Mouse (Mus musculus) lung, embryonic 14.5 days (tissue): ENCODE measurements around the gene Gstm3. TPM values are rescaled to one million over a fixed set of nuclear protein-coding genes. Genes with fewer than 3 reads are reported as not detected.
"Not testable (repeated sequence)": the region's sequence is repeated elsewhere in the genome, so short reads cannot be mapped to it uniquely, and the experiment has no call there.

Source experiments
- ATAC-seq: fragments of 200-750 bp; cut with Nextera tagmentation; 2 replicates; pipeline ENCODE4 v1.8.0; 2017; ENCODE audit warnings: mild to moderate bottlenecking, moderate TSS enrichment, moderate library complexity; ENCODE audit not compliant: insufficient read depth
- DNase-seq: peaks from one replicate; pipeline ENCODE4 v3.0.0-alpha.2; 2015
- H3K27ac ChIP-seq: fragments of 300-500 bp; sonication (generic); 2 replicates; pipeline ENCODE4 v1.5.1; 2014; ENCODE audit warnings: low read depth, mild to moderate bottlenecking, moderate library complexity
- H3K27me3 ChIP-seq: fragments of 300-500 bp; sonication (generic); 2 replicates; pipeline ENCODE4 v1.6.1; 2014; ENCODE audit warnings: low read length, control low read depth; ENCODE audit not compliant: insufficient read depth
- H3K36me3 ChIP-seq: fragments of 300-500 bp; sonication (generic); 2 replicates; pipeline ENCODE4 v1.6.1; 2014; ENCODE audit warnings: control low read depth; ENCODE audit not compliant: insufficient read depth
- H3K4me1 ChIP-seq: fragments of 300-500 bp; sonication (generic); 2 replicates; pipeline ENCODE4 v1.6.1; 2014; ENCODE audit warnings: antibody characterized with exemption, control low read depth; ENCODE audit not compliant: insufficient read depth
- H3K4me2 ChIP-seq: fragments of 300-500 bp; sonication (generic); 2 replicates; pipeline ENCODE4 v1.6.1; 2014; ENCODE audit warnings: mild to moderate bottlenecking
- H3K4me3 ChIP-seq: fragments of 300-500 bp; sonication (generic); 2 replicates; pipeline ENCODE4 v1.5.1; 2014; ENCODE audit warnings: low read depth, low read length
- H3K9ac ChIP-seq: fragments of 300-500 bp; sonication (generic); 2 replicates; pipeline ENCODE4 v1.6.1; 2014
- H3K9me3 ChIP-seq: fragments of 300-500 bp; sonication (generic); 2 replicates; pipeline ENCODE4 v1.6.1; 2016; ENCODE audit warnings: low read depth, low read length, control low read depth
- CTCF ChIP-seq: IDR thresholded peaks from 2 replicates; pipeline ENCODE4 v1.5.1; 2016; ENCODE audit warnings: antibody characterized with exemption, low read depth
- WGBS: fragments of 180-500 bp; shearing (Covaris S2); extraction: QIAGEN DNeasy Blood & Tissue Kit; methylation state at CpG from one replicate; pipeline ENCODE4 v1.1.7; 2014; 5-methylcytosine and 5-hydroxymethylcytosine counted together
- polyA plus RNA-seq: library from polyadenylated mRNA; unstranded; fragments of >200 nt; fragmentation: Nextera tagmentation; extraction: Ambion mirVana; gene quantifications from 2 replicates; pipeline ENCODE4 v1.2.1, GENCODE M21; 2014

The Gstm3 gene
- polyA plus RNA-seq, 1 experiment from 2014 or later = 0.18 TPM

GRCm38 (mm10) chr3:107953906-107954305 lies 15.2 kb downstream of the Gstm3 start:
- Histone ChIP-seq H3K9me3 (no peaks in the 10 kb centered on the region), H3K27me3 (no peaks in the 10 kb centered on the region), H3K9ac (no peak overlapping the region), H3K36me3 (no peaks in the 10 kb centered on the region), H3K4me1 (no peaks in the 10 kb centered on the region), H3K4me3 (no peak overlapping the region), H3K27ac (no peak overlapping the region), H3K4me2 (no peak overlapping the region)
- TF ChIP-seq CTCF = no peak
- no peak for ATAC-seq
- no peak for DNase-seq
- WGBS = 79% methylated on average over 5 of the region's 5 CpGs

- ATAC-seq (peak; percentile 44; the same call in 1 of the 2 replicates), DNase-seq (peak; percentile 76)
- 22% methylated on average over 6 of the region's 6 CpGs for WGBS
- no peaks in the 10 kb centered on the region for H3K9me3 ChIP-seq
- no peak overlapping the region for H3K4me3 ChIP-seq
- no peaks in the 10 kb centered on the region for H3K4me1 ChIP-seq
- H3K27ac ChIP-seq = no peak overlapping the region
- no peak overlapping the region for H3K9ac ChIP-seq
- H3K4me2 ChIP-seq = no peak overlapping the region
- no peaks in the 10 kb centered on the region for H3K27me3 ChIP-seq
- no peaks in the 10 kb centered on the region for H3K36me3 ChIP-seq
- peak; percentile 79 for TF ChIP-seq CTCF
Measured at GRCm38 (mm10) chr3:107953328-107953755, 15.7 kb downstream of the Gstm3 start.

GRCm38 (mm10) chr3:107950531-107950930 lies 18.6 kb downstream of the Gstm3 start:
- Histone ChIP-seq H3K36me3 (no peaks in the 10 kb centered on the region), H3K27ac (no peak overlapping the region), H3K9me3 (no peaks in the 10 kb centered on the region), H3K4me3 (no peak overlapping the region), H3K9ac (no peak overlapping the region), H3K4me1 (no peaks in the 10 kb centered on the region), H3K27me3 (no peaks in the 10 kb centered on the region), H3K4me2 (no peak overlapping the region)
- no peak for TF ChIP-seq CTCF
- WGBS = 81% methylated on average over 11 of the region's 11 CpGs
- DNase-seq = no peak
- no peak for ATAC-seq

DNA sequence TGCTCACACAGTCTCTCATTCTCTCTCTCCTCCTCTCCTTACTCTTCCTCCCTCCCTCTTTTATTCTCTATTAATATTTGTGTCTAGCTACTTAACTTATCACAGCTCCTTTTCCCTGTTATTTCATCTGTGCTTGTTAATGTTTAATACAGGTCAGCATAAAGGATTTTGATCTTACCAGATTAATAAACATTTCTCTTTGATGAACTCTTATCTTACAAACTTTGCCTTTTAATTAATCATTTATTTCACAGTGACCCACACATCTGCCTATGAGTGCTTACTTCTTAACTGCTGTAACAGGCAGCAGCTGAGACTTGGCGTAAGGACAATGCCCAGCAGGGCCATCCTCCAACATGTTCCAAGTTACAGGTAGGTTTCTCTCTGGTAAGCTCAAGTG lies 19.6 kb downstream of the Gstm3 start:
- not testable (repeated sequence) for H3K9me3 ChIP-seq, DNase-seq, H3K4me2 ChIP-seq, H3K4me1 ChIP-seq, H3K36me3 ChIP-seq, H3K27ac ChIP-seq, H3K27me3 ChIP-seq, ATAC-seq, H3K9ac ChIP-seq, H3K4me3 ChIP-seq
- WGBS = 82% methylated on average over 1 of the region's 1 CpGs

- no peak overlapping the region for H3K9ac ChIP-seq
- no peaks in the 10 kb centered on the region for H3K4me1 ChIP-seq
- no peak overlapping the region for H3K4me3 ChIP-seq
- WGBS = 54% methylated on average over 4 of the region's 4 CpGs
- no peak overlapping the region for H3K27ac ChIP-seq
- H3K4me2 ChIP-seq = no peak overlapping the region
- peak; percentile 32 for TF ChIP-seq CTCF
- H3K36me3 ChIP-seq = no peaks in the 10 kb centered on the region
- no peaks in the 10 kb centered on the region for H3K27me3 ChIP-seq
- H3K9me3 ChIP-seq = no peaks in the 10 kb centered on the region
- DNase-seq (no peak), ATAC-seq (no peak)
Measured at GRCm38 (mm10) chr3:107945729-107946128, 23.4 kb downstream of the Gstm3 start.

DNA sequence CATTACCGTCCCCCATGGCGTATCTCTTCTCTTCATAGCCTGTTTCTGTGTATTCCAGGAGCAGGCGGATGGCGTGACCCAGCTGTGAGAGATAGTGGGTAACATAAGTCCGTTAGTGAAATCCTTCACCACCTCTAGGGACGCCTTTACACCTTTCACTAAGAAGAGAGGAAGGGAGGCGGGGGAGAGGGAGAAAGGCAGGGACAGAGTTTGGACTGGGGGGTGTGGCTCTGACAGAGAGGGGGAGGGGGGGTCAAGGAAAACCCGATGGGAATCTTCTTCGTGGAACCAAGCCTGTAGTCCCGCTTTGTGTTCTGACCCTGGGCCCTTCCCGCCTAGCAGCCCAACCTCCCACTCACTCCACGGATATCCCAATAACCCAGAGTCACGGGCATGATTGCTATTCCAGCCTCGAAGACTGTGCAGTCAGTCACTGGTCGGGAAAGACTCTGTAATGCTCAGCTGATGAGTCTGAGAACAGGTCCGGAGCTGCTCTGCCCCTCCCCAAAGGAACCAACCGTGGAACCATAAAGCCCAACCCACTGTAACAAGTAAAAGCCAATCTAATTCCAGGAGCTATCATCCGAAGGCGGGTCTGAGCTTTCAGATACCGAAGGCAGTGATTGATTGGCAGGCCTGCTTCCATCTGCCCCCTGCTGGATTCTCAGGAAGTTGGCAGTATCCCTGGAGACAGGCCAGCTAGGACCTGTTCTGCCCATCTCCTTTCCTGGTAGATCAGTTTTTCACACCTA lies 25.7 kb downstream of the Gstm3 start, which contains the start of gene Gstm6:
Gstm6 (minus strand) TSS at position 511 of the 752 bp plus-strand sequence.
- Histone ChIP-seq H3K4me1 (no peaks in the 10 kb centered on the region), H3K9ac (no peak within 1 kb of the TSS), H3K4me3 (peak within 1 kb of the TSS; percentile 8; the same call in 1 of the 2 replicates), H3K27me3 (no peaks in the 10 kb centered on the region), H3K9me3 (no peaks in the 10 kb centered on the region), H3K4me2 (peak within 1 kb of the TSS; percentile 44), H3K27ac (no peak within 1 kb of the TSS), H3K36me3 (no peaks in the 10 kb centered on the region)
- TF ChIP-seq CTCF = peak; percentile 68
- DNase-seq (peak; percentile 65), ATAC-seq (peak; percentile 62)
- 11% methylated on average over 20 of the region's 20 CpGs for WGBS

- Histone ChIP-seq H3K4me2 (no peak overlapping the region), H3K36me3 (no peaks in the 10 kb centered on the region), H3K9ac (no peak overlapping the region), H3K4me3 (no peak overlapping the region), H3K27ac (no peak overlapping the region), H3K4me1 (no peaks in the 10 kb centered on the region), H3K27me3 (no peaks in the 10 kb centered on the region), H3K9me3 (no peaks in the 10 kb centered on the region)
- TF ChIP-seq CTCF = no peak
- DNase-seq (no peak), ATAC-seq (no peak)
- 79% methylated on average over 4 of the region's 4 CpGs for WGBS
Measured at GRCm38 (mm10) chr3:107941261-107941660, 27.8 kb downstream of the Gstm3 start.
